Mouse (Mus musculus) limb, embryonic 14.5 days (tissue): ENCODE measurements around the gene Zc3h6. TPM values are rescaled to one million over a fixed set of nuclear protein-coding genes. Genes with fewer than 3 reads are reported as not detected.
"Not testable (repeated sequence)": the region's sequence is repeated elsewhere in the genome, so short reads cannot be mapped to it uniquely, and the experiment has no call there.

ENCODE experiments used
- ATAC-seq: fragments of 200-750 bp; cut with Nextera tagmentation; 2 replicates; pipeline ENCODE4 v1.8.0; 2017; ENCODE audit warnings: low read depth, moderate number of reproducible peaks, moderate TSS enrichment; ENCODE audit not compliant: low FRiP score
- DNase-seq: peaks from one replicate; pipeline ENCODE4 v3.0.0-alpha.2; 2015; ENCODE audit warnings: low spot score
- H3K27ac ChIP-seq: fragments of 300-500 bp; sonication (generic); replicated peaks from 2 replicates; pipeline ENCODE4 v1.5.1; 2014; ENCODE audit warnings: low read depth, mild to moderate bottlenecking, low read length, moderate library complexity, mixed read lengths
- H3K27me3 ChIP-seq: fragments of 300-500 bp; sonication (generic); 2 replicates; pipeline ENCODE4 v1.6.1; 2014; ENCODE audit warnings: low read length, mixed read lengths; ENCODE audit not compliant: control insufficient read depth, insufficient read depth
- H3K36me3 ChIP-seq: fragments of 300-500 bp; sonication (generic); 2 replicates; pipeline ENCODE4 v1.6.1; 2014; ENCODE audit warnings: mild to moderate bottlenecking, low read length, moderate library complexity, mixed read lengths; ENCODE audit not compliant: control insufficient read depth, insufficient read depth
- H3K4me1 ChIP-seq: fragments of 300-500 bp; sonication (generic); 2 replicates; pipeline ENCODE4 v1.6.1; 2014; ENCODE audit warnings: antibody characterized with exemption, low read length, mixed read lengths; ENCODE audit not compliant: control insufficient read depth, insufficient read depth
- H3K4me2 ChIP-seq: fragments of 300-500 bp; sonication (generic); replicated peaks from 2 replicates; pipeline ENCODE4 v1.6.1; 2014; ENCODE audit warnings: low read depth, mild to moderate bottlenecking, low read length, moderate library complexity; ENCODE audit not compliant: severe bottlenecking
- H3K4me3 ChIP-seq: fragments of 300-500 bp; sonication (generic); replicated peaks from 2 replicates; pipeline ENCODE4 v1.5.1; 2014; ENCODE audit warnings: low read length
- H3K9ac ChIP-seq: fragments of 300-500 bp; sonication (generic); 2 replicates; pipeline ENCODE4 v1.6.1; 2014; ENCODE audit warnings: mild to moderate bottlenecking, low read depth, low read length, moderate library complexity; ENCODE audit not compliant: severe bottlenecking
- H3K9me3 ChIP-seq: fragments of 300-500 bp; sonication (generic); 2 replicates; pipeline ENCODE4 v1.6.1; 2016; ENCODE audit warnings: low read length; ENCODE audit not compliant: control insufficient read depth
- POLR2A ChIP-seq: fragments of 200-500 bp; IDR thresholded peaks from 2 replicates; pipeline ENCODE4 v1.8.0; 2012; ENCODE audit warnings: inconsistent platforms, mild to moderate bottlenecking, moderate library complexity, borderline replicate concordance; ENCODE audit not compliant: insufficient read depth, insufficient read length; ENCODE audit errors: extremely low read depth
- WGBS: fragments of 180-500 bp; shearing (Covaris S2); extraction: QIAGEN DNeasy Blood & Tissue Kit; methylation state at CpG from one replicate; pipeline ENCODE4 v1.1.7; 2014; 5-methylcytosine and 5-hydroxymethylcytosine counted together
- polyA plus RNA-seq, 2 experiments: library from polyadenylated mRNA; depleted of rRNA in 1 of 2; stranded (reverse) in 1 of 2; unstranded in 1 of 2; fragments of >200 nt; fragmentation: Nextera tagmentation in 1 of 2; extraction: Ambion mirVana in 1 of 2; gene quantifications; 2 replicates each; pipeline versions ENCODE4 v1.2.1 to v1.2.3; 2012 to 2014

Zc3h6 gene
- polyA plus RNA-seq, 2 experiments = 1.8 to 2.3 TPM

- no peak for ATAC-seq
- no peak overlapping the region for H3K9ac ChIP-seq
- no peak for TF ChIP-seq POLR2A
Measured at GRCm38 (mm10) chr2:129004872-129005271, 37.7 kb downstream of the Zc3h6 start.

GRCm38 (mm10) chr2:129006194-129006749 lies 39.1 kb downstream of the Zc3h6 start:
- Histone ChIP-seq H3K9me3 (no peaks in the 10 kb centered on the region), H3K36me3 (no peaks in the 10 kb centered on the region), H3K9ac (no peak overlapping the region), H3K4me3 (no peak overlapping the region), H3K27ac (no peak overlapping the region), H3K4me2 (no peak overlapping the region), H3K27me3 (no peaks in the 10 kb centered on the region), H3K4me1 (no peaks in the 10 kb centered on the region)
- ATAC-seq (no peak), DNase-seq (no peak)
- 72% methylated on average over 4 of the region's 4 CpGs for WGBS
- no peak for TF ChIP-seq POLR2A

More at GRCm38 (mm10) chr2:129004872-129005271, 37.7 kb downstream of the Zc3h6 start:
- H3K4me1 ChIP-seq = no peaks in the 10 kb centered on the region
- H3K9me3 ChIP-seq = no peaks in the 10 kb centered on the region
- H3K36me3 ChIP-seq = no peaks in the 10 kb centered on the region
- no peak overlapping the region for H3K27ac ChIP-seq
- no peak overlapping the region for H3K4me2 ChIP-seq
- no peak for DNase-seq
- no peaks in the 10 kb centered on the region for H3K27me3 ChIP-seq
- no peak overlapping the region for H3K4me3 ChIP-seq

- H3K27me3 ChIP-seq, DNase-seq, H3K9me3 ChIP-seq, H3K4me2 ChIP-seq, H3K4me3 ChIP-seq, H3K9ac ChIP-seq, ATAC-seq, H3K4me1 ChIP-seq, H3K27ac ChIP-seq, H3K36me3 ChIP-seq: not testable (repeated sequence)
- 86% methylated on average over 2 of the region's 2 CpGs for WGBS
Measured at GRCm38 (mm10) chr2:129008867-129009266, 41.7 kb downstream of the Zc3h6 start.

GRCm38 (mm10) chr2:129020106-129020505 lies 52.9 kb downstream of the Zc3h6 start:
- H3K9ac ChIP-seq = no peak overlapping the region
- H3K9me3 ChIP-seq = no peaks in the 10 kb centered on the region
- no peaks in the 10 kb centered on the region for H3K4me1 ChIP-seq
- no peak overlapping the region for H3K4me3 ChIP-seq
- WGBS = 76% methylated on average over 2 of the region's 2 CpGs
- no peak for TF ChIP-seq POLR2A
- H3K4me2 ChIP-seq = no peak overlapping the region
- no peaks in the 10 kb centered on the region for H3K27me3 ChIP-seq
- H3K27ac ChIP-seq = no peak overlapping the region
- no peaks in the 10 kb centered on the region for H3K36me3 ChIP-seq
- ATAC-seq = no peak
- no peak for DNase-seq

GRCm38 (mm10) chr2:129024820-129025219 lies 57.6 kb downstream of the Zc3h6 start:
- 75% methylated on average over 9 of the region's 9 CpGs for whole genome bisulfite sequencing
- Histone ChIP-seq H3K27ac (no peak overlapping the region), H3K9me3 (no peaks in the 10 kb centered on the region), H3K4me3 (no peak overlapping the region), H3K9ac (no peak overlapping the region), H3K4me1 (no peaks in the 10 kb centered on the region), H3K27me3 (no peaks in the 10 kb centered on the region), H3K4me2 (no peak overlapping the region), H3K36me3 (no peaks in the 10 kb centered on the region)
- no peak for TF ChIP-seq POLR2A
- no peak for ATAC-seq
- no peak for DNase-seq

GRCm38 (mm10) chr2:129035381-129035780 lies 68.2 kb downstream of the Zc3h6 start:
- Histone ChIP-seq H3K9me3 (no peaks in the 10 kb centered on the region), H3K36me3 (no peaks in the 10 kb centered on the region), H3K27me3 (peaks cover 19% of the 10 kb centered on the region), H3K4me1 (peaks cover 8% of the 10 kb centered on the region; the same call in 1 of the 2 replicates), H3K4me2 (no peak overlapping the region), H3K9ac (no peak overlapping the region), H3K27ac (no peak overlapping the region), H3K4me3 (no peak overlapping the region)
- DNase-seq = no peak
- TF ChIP-seq POLR2A = no peak
- WGBS = 81% methylated on average over 5 of the region's 5 CpGs
- no peak for ATAC-seq
